Mouse (Mus musculus): ENCODE measurements around the gene Wsb1. TPM values are rescaled to one million over a fixed set of nuclear protein-coding genes. Genes with fewer than 3 reads are reported as not detected.

Wsb1 gene
- total RNA-seq, 4 experiments from 2014 or later: 1.9 to 6.9 (median 6.0) TPM

GRCm38 (mm10) chr11:79218061-79218460 is 36.4 kb downstream of the Wsb1 start:
- DNase-seq (ENCODE audit: low spot score in 2 of 2): peak in 1 of 2 experiments; percentile 2

- no peak for DNase-seq (ENCODE audit: low spot score in 2 of 2)
Measured at GRCm38 (mm10) chr11:79217133-79217532, 37.3 kb downstream of the Wsb1 start.

- DNase-seq (ENCODE audit: low spot score in 2 of 2): no peak
Measured at GRCm38 (mm10) chr11:79215539-79215938, 38.9 kb downstream of the Wsb1 start.

GRCm38 (mm10) chr11:79214015-79214418 is 40.5 kb downstream of the Wsb1 start:
- peak; percentile 91 to 93 for DNase-seq (ENCODE audit: low spot score in 2 of 2)

- no peak for DNase-seq (ENCODE audit: low spot score in 2 of 2)
Measured at GRCm38 (mm10) chr11:79209882-79210471, 44.5 kb downstream of the Wsb1 start.

- DNase-seq (ENCODE audit: low spot score in 2 of 2): no peak
Measured at GRCm38 (mm10) chr11:79209113-79209512, 45.4 kb downstream of the Wsb1 start.

GRCm38 (mm10) chr11:79208462-79208861 is 46.0 kb downstream of the Wsb1 start:
- DNase-seq (ENCODE audit: low spot score in 2 of 2): no peak

- no peak for DNase-seq (ENCODE audit: low spot score in 2 of 2)
Measured at GRCm38 (mm10) chr11:79207691-79208090, 46.8 kb downstream of the Wsb1 start.

- DNase-seq (ENCODE audit: low spot score in 2 of 2): no peak
Measured at GRCm38 (mm10) chr11:79204444-79204843, 50.0 kb downstream of the Wsb1 start.

GRCm38 (mm10) chr11:79200502-79200901 is 54.0 kb downstream of the Wsb1 start:
- DNase-seq (ENCODE audit: low spot score in 2 of 2): peak in 1 of 2 experiments; percentile 15

GRCm38 (mm10) chr11:79198562-79198961 is 55.9 kb downstream of the Wsb1 start:
- no peak for DNase-seq (ENCODE audit: low spot score in 2 of 2)

- no peak for DNase-seq (ENCODE audit: low spot score in 2 of 2)
Measured at GRCm38 (mm10) chr11:79197846-79198235, 56.6 kb downstream of the Wsb1 start.

GRCm38 (mm10) chr11:79196876-79197845 is 57.3 kb downstream of the Wsb1 start:
- no peak for DNase-seq (ENCODE audit: low spot score in 2 of 2)

- DNase-seq (ENCODE audit: low spot score in 2 of 2): no peak
Measured at GRCm38 (mm10) chr11:79196196-79196869, 58.1 kb downstream of the Wsb1 start.

GRCm38 (mm10) chr11:79192176-79192575 is 62.3 kb downstream of the Wsb1 start:
- no peak for DNase-seq (ENCODE audit: low spot score in 2 of 2)

- peak; percentile 45 to 59 for DNase-seq (ENCODE audit: low spot score in 2 of 2)
Measured at GRCm38 (mm10) chr11:79191214-79191613, 63.3 kb downstream of the Wsb1 start.

- DNase-seq (ENCODE audit: low spot score in 2 of 2): no peak
Measured at GRCm38 (mm10) chr11:79190257-79190656, 64.2 kb downstream of the Wsb1 start.

Other genes starting within 250 kb of the Wsb1 start
- gene Ksr1, start 108.3 kb downstream of the Wsb1 start, total RNA-seq (2022): 100 to 1,000 TPM in 1 of 4 experiments, 10 to 100 TPM in 3; 78.5 to 117 (median 87.7) TPM
- gene Gm9964, start 42.2 kb upstream of the Wsb1 start, total RNA-seq (2022): under 1 TPM in 1 of 4 experiments, not detected in 3; 0.46 TPM
- 10 to 100 TPM; 13.8 to 17.5 (median 16.6) TPM for gene Nf1, start 85.0 kb upstream of the Wsb1 start, total RNA-seq (2022)
- not detected for gene Omg, start 249.4 kb upstream of the Wsb1 start, total RNA-seq (2022)